Mouse (Mus musculus): ENCODE results near the gene Gpx4.

- TF ChIP-seq CTCF (IDR thresholded peaks at IDR 0.05; ENCODE audit: borderline replicate concordance, control insufficient read depth, extremely low read depth, insufficient read depth, low read length, poor library complexity) (no peak), POLR2A (IDR thresholded peaks at IDR 0.05; ENCODE audit: control insufficient read depth, extremely low read depth, insufficient read depth, low read length, poor library complexity) (no peak)
These were observed 13.2 kb upstream of the Gpx4 start for GRCm38 (mm10) chr10:80033511-80034391.
